In genomic region chr14:36502076-36502994, GRCm38 (mm10) we compare ENCODE assay signal across 18 mouse cellular contexts.
DNase-seq lines count a peak whose midpoint lies in the region; ATAC-seq and TF ChIP-seq lines count a peak whose summit lies in the region.
"Had no signal": no experiment of that assay in that cellular context is flagged by ENCODE, and none has a peak within 500 bp of the region (broad histone marks: within the 10 kb centered on the region; RNA-seq: fewer than 3 reads in every experiment).

No protein-coding gene starts in this region.

- no peak for DNase-seq in forebrain, embryonic 11.5 days (ENCODE audit: low spot score)
- peak; percentile 3 for DNase-seq in left cerebral cortex, adult 11 months (ENCODE audit: low spot score)
- no peak for DNase-seq in left cerebral cortex, postnatal 4 days
- peak; percentile 51 for DNase-seq in 416B (ENCODE audit: low read depth)
- no peak for DNase-seq in forebrain, postnatal 0 days
- DNase-seq in cerebellum, postnatal 36 days = no peak
- DNase-seq: cerebellum, adult 11 months; heart, adult 2 months; kidney, adult 18-20 months; kidney, postnatal 36 days; liver, postnatal 0 days; thymus, postnatal 25 days had no signal

- no peak overlapping the region for H3K4me3 ChIP-seq in forebrain, embryonic 11.5 days (ENCODE audit: low read depth, low read length)
- no peak overlapping the region for H3K4me3 ChIP-seq in forebrain, embryonic 12.5 days (replicated peaks)
- no peak overlapping the region for H3K4me3 ChIP-seq in forebrain, postnatal 0 days (ENCODE audit: low read depth, low read length)
- H3K4me3 ChIP-seq in kidney, embryonic 16.5 days (ENCODE audit: low read length) = no peak overlapping the region
- H3K4me3 ChIP-seq: embryonic facial prominence, embryonic 15.5 days; heart, adult 2 months; limb, embryonic 15.5 days had no signal

- no peaks in the 10 kb centered on the region for H3K27me3 ChIP-seq in forebrain, embryonic 11.5 days (ENCODE audit: control insufficient read depth, insufficient read depth, low read length)
- H3K27me3 ChIP-seq in forebrain, embryonic 12.5 days = no peaks in the 10 kb centered on the region
- no peaks in the 10 kb centered on the region for H3K27me3 ChIP-seq in forebrain, postnatal 0 days (ENCODE audit: insufficient read depth, low read length)
- no peaks in the 10 kb centered on the region for H3K27me3 ChIP-seq in kidney, embryonic 16.5 days (ENCODE audit: insufficient read depth, low read length)
- H3K27me3 ChIP-seq: embryonic facial prominence, embryonic 15.5 days; limb, embryonic 15.5 days had no signal

- ATAC-seq in forebrain, embryonic 11.5 days (replicated peaks; ENCODE audit: low FRiP score) = peak; percentile 69
- ATAC-seq in forebrain, embryonic 12.5 days (ENCODE audit: low FRiP score) = no peak
- ATAC-seq in forebrain, postnatal 0 days = peak; percentile 50; the same call in 1 of the 2 replicates
- ATAC-seq in kidney, embryonic 16.5 days (ENCODE audit: low FRiP score, low TSS enrichment) = no peak
- ATAC-seq: liver, postnatal 0 days had no signal

- H3K27ac ChIP-seq in forebrain, embryonic 11.5 days (ENCODE audit: low read depth, low read length) = no peak overlapping the region
- no peak overlapping the region for H3K27ac ChIP-seq in forebrain, embryonic 12.5 days
- no peak overlapping the region for H3K27ac ChIP-seq in forebrain, postnatal 0 days (ENCODE audit: low read depth, low read length)
- H3K27ac ChIP-seq in kidney, embryonic 16.5 days (ENCODE audit: low read length) = no peak overlapping the region
- H3K27ac ChIP-seq: embryonic facial prominence, embryonic 15.5 days; heart, adult 2 months; hindbrain, embryonic 14.5 days; limb, embryonic 15.5 days; stomach, postnatal 0 days had no signal

- H3K9me3 ChIP-seq in forebrain, embryonic 11.5 days (ENCODE audit: control insufficient read depth, low read length) = no peaks in the 10 kb centered on the region
- no peaks in the 10 kb centered on the region for H3K9me3 ChIP-seq in forebrain, embryonic 12.5 days
- H3K9me3 ChIP-seq in forebrain, postnatal 0 days (ENCODE audit: low read length) = no peaks in the 10 kb centered on the region
- H3K9me3 ChIP-seq in kidney, embryonic 16.5 days (ENCODE audit: low read length) = no peaks in the 10 kb centered on the region
- H3K9me3 ChIP-seq: embryonic facial prominence, embryonic 15.5 days; limb, embryonic 15.5 days had no signal

- no peak overlapping the region for H3K4me2 ChIP-seq in forebrain, embryonic 11.5 days (ENCODE audit: low read depth, low read length, severe bottlenecking)
- H3K4me2 ChIP-seq in forebrain, embryonic 12.5 days = no peak overlapping the region
- no peak overlapping the region for H3K4me2 ChIP-seq in forebrain, postnatal 0 days (ENCODE audit: low read depth)
- no peak overlapping the region for H3K4me2 ChIP-seq in kidney, embryonic 16.5 days (replicated peaks; ENCODE audit: low read depth, low read length)
- H3K4me2 ChIP-seq: embryonic facial prominence, embryonic 15.5 days; hindbrain, embryonic 14.5 days; limb, embryonic 15.5 days had no signal

- intact Hi-C loops in left cerebral cortex, postnatal 4 days (cut with DNase I) = no loop called here

- no peaks in the 10 kb centered on the region for H3K36me3 ChIP-seq in forebrain, embryonic 11.5 days (ENCODE audit: control insufficient read depth, insufficient read depth, low read length)
- H3K36me3 ChIP-seq in forebrain, embryonic 12.5 days (replicated peaks) = no peaks in the 10 kb centered on the region
- no peaks in the 10 kb centered on the region for H3K36me3 ChIP-seq in forebrain, postnatal 0 days (ENCODE audit: insufficient read depth)
- H3K36me3 ChIP-seq in kidney, embryonic 16.5 days (ENCODE audit: insufficient read depth, low read length) = no peaks in the 10 kb centered on the region
- H3K36me3 ChIP-seq: embryonic facial prominence, embryonic 15.5 days; limb, embryonic 15.5 days had no signal

- 66% methylated on average over 2 of the region's 2 CpGs for WGBS in forebrain, embryonic 11.5 days
- WGBS in forebrain, embryonic 12.5 days = 71% methylated on average over 2 of the region's 2 CpGs
- WGBS in forebrain, postnatal 0 days = 56% methylated on average over 2 of the region's 2 CpGs
- 64% methylated on average over 2 of the region's 2 CpGs for WGBS in kidney, embryonic 16.5 days

- no peak for TF ChIP-seq CTCF in forebrain, postnatal 0 days (IDR thresholded peaks at IDR 0.05; ENCODE audit: low read depth)

- no peak overlapping the region for H3K9ac ChIP-seq in forebrain, embryonic 11.5 days (ENCODE audit: low read length)
- H3K9ac ChIP-seq in forebrain, embryonic 12.5 days = no peak overlapping the region
- H3K9ac ChIP-seq in forebrain, postnatal 0 days = no peak overlapping the region
- H3K9ac ChIP-seq in kidney, embryonic 16.5 days (replicated peaks; ENCODE audit: low read length) = no peak overlapping the region
- H3K9ac ChIP-seq: embryonic facial prominence, embryonic 15.5 days; hindbrain, embryonic 14.5 days; limb, embryonic 15.5 days; liver, postnatal 0 days had no signal

- H3K4me1 ChIP-seq in forebrain, embryonic 11.5 days (replicated peaks; ENCODE audit: control insufficient read depth, insufficient read depth, low read length) = no peaks in the 10 kb centered on the region
- H3K4me1 ChIP-seq in forebrain, embryonic 12.5 days = peaks cover 6% of the 10 kb centered on the region; the same call in 1 of the 2 replicates
- no peaks in the 10 kb centered on the region for H3K4me1 ChIP-seq in forebrain, postnatal 0 days (ENCODE audit: insufficient read depth)
- H3K4me1 ChIP-seq in kidney, embryonic 16.5 days (ENCODE audit: insufficient read depth, low read length) = no peaks in the 10 kb centered on the region
- H3K4me1 ChIP-seq: embryonic facial prominence, embryonic 15.5 days; limb, embryonic 15.5 days had no signal

Comparison
In these comparisons a context has a peak if more than half of its experiments do, and no peak if none do; other contexts are left out.
1. ATAC-seq: peak in forebrain, embryonic 11.5 days (single experiment) and forebrain, postnatal 0 days (single experiment); none in forebrain, embryonic 12.5 days (single experiment) and kidney, embryonic 16.5 days (single experiment).
2. DNase-seq: peak in left cerebral cortex, adult 11 months (single experiment) and 416B (single experiment); none in forebrain, embryonic 11.5 days (single experiment), left cerebral cortex, postnatal 4 days (single experiment), forebrain, postnatal 0 days (single experiment) and cerebellum, postnatal 36 days (0 of 2).